Mouse (Mus musculus): ENCODE results near the gene Tnrc18.

DNA sequence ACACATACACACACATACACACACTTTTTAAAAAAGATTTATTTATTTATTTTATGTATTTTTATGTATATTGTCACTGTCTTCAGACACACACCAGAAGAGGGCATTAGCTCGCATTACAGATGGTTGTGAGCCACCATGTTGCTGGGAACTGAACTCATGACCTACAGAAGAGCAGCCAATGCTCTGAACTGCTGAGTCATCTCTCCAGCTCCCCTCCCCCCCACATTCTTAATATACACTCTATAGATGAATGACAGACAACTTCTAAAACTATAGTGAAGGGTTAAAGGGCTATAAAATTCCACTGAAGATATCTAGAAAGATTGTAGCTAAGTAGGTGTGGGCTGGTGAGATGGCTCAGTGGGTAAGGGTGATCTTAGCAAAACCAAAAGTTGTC, 13.7 kb downstream of the Tnrc18 start:
- no peak for TF ChIP-seq CTCF (IDR thresholded peaks at IDR 0.05; ENCODE audit: borderline replicate concordance, control insufficient read depth, extremely low read depth, insufficient read depth, low read length, poor library complexity)
- TF ChIP-seq POLR2A (IDR thresholded peaks at IDR 0.05; ENCODE audit: control insufficient read depth, extremely low read depth, insufficient read depth, low read length, poor library complexity), result no peak
